Mouse (Mus musculus) mesoderm, embryonic 11.5 days (tissue): ENCODE measurements at regions not wholly inside any gene's neighbourhood (a gene's known extent, or its start where the extent isn't known, plus 50 kb on each side); places are given as distances from the start of the nearest gene placed in this dataset.
A peak's percentile ranks its signal among the peaks of the same experiment; 100 is the strongest.

Experiments used
- DNase-seq: peaks from one replicate; pipeline ENCODE4 v3.0.0-alpha.2; 2012; ENCODE audit warnings: low read depth, low spot score

DNA sequence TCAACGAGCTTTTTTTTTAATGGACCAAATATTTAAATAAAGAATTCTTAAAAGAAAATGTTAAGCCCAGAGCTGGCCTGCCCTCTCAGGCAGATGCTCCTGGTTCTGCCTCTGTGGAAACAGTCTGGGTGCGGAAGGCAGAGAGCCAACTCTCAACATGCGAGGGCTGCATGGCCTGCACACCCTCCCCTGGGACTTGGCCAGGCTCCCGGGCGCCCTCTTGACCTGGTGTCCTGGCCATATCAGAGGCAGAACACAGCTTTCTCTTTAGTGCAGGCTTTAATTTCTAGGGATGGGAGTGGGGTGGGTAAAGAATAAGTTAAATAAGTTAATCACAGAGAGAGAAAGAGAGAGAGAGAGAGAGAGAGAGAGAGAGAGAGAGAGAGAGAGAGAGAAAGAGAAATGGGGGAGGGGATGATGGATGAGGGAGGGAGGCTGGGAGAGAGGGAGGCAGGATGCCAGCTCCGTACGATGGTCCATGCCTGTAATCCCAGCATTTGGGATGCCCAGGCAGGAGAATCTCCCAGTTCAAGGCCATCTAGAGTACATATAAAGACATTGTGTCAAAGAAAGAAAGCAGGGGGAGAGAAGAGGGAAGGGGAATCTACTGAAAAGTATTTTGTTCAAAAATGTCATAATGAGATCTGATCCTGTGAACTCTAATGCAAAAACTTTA is 123.2 kb upstream of the Plekha5 start:
- DNase-seq: peak; percentile 32

DNA sequence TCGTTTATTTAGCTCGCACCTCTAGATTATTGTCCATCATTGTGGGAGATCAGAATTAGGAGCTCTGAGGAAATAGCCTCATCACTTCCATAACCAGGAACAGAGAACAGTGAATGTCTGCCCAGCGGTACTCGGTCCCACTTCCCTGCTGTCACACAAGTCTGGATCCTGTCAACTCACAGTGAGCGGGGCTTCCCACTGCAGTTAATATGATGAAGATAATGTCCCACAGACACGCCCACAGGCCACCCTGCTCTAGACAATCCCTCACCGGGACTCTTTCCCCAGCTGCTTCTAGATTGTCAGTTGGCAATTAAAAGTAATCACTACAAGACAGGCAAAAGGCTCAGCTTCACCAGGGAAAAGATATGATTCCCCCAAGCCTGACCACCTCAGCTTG is 124.2 kb upstream of the Plekha5 start:
- no peak for DNase-seq

DNA sequence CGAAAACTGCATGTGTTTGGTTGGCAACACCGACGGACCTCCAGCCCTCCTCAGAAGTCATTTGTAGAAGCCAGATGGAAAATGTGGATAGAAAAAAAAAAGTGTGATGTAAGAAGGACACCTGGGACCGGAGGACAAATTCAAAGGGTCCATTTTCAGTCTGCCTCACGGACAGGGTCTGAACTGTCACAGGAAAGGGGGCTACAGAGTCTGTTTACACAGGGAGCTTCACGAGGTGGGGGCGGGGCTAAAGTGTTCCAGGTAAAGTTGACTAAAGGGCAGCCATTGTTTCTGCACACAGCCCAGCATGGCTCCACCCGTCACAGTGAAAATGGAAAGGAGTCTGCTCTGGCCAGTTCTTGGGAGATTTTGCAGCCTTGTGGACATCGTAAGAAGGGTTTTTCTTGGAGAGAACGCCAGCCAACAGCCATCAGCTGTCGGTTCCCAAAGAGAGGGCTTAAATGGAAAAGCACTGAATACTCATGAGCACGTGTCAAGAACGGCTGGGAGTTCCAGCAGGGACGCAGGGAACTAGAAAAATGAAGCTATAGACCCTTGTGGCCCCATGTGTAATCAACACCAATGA is 125.8 kb upstream of the Plekha5 start:
- DNase-seq: no peak

DNA sequence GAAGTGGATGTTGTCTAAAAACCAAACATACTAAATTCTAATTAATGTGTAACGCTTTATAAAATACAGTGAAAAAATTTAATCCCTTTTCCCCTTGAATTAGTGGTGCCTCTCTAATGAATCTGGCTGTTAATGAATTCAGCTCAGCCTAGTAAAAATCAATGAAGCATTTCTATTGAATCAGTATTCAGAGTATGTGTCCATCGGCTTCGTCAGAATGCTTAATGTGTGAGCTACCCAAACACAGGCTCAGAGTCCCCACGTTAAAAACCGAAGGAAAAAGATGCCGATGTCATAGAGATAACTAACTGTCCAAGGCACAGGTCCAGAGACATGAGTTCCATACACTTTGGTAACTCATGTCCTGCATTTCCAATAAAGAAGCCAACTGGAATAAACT is 126.3 kb upstream of the Plekha5 start:
- no peak for DNase-seq

DNA sequence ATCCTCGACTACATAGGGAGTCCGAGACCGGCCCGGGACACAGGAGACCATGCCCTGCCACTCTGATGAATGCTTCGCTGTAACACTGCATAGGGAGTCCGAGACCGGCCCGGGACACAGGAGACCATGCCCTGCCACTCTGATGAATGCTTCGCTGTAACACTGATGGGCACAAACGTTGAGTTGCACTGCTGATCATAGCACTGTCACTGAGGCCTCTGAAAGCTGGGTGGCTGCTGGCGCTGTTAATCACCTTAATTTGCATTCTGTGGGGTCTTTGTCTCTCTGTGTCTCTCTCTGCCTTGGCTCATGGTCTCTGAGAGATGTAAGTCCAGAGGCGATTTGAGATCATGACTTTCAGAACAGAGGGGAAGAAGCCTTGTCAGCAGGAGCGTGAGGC is 133.7 kb upstream of the Plekha5 start:
- no peak for DNase-seq

DNA sequence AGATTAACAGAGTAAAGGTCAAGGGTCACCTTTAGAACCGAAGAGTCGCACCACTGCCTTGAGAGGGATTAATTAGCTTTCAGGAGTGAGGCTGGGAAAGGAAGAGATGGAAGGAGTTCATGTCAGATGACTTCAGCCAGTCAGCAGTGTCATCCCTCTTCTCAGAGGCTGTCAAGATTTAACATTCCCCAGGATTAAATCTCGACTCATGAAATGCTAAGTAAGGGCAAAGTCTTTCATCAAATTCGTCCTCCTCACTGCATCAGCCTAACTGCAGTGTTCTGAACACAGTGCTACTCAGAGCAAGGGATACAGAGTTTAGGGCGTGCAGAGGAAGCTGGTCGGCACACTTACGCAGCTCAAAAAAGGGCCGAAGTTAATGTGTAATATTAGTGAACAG is 135.1 kb upstream of the Plekha5 start:
- peak; percentile 41 for DNase-seq

DNA sequence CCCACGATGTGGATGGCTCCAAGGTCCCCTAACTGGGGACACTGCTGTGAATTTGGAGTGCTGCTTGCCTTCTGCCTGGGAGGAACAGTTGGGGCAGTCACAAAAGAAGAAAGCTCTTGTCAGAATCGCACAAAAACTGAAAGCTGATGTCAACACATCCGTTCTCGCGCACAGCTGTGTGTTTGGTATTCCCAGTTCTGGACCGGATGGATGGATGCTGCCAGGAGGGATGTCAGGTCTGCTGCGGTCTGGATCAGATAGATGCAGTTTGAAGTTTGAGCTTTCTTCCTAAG is 141.6 kb upstream of the Plekha5 start:
- DNase-seq: no peak

DNA sequence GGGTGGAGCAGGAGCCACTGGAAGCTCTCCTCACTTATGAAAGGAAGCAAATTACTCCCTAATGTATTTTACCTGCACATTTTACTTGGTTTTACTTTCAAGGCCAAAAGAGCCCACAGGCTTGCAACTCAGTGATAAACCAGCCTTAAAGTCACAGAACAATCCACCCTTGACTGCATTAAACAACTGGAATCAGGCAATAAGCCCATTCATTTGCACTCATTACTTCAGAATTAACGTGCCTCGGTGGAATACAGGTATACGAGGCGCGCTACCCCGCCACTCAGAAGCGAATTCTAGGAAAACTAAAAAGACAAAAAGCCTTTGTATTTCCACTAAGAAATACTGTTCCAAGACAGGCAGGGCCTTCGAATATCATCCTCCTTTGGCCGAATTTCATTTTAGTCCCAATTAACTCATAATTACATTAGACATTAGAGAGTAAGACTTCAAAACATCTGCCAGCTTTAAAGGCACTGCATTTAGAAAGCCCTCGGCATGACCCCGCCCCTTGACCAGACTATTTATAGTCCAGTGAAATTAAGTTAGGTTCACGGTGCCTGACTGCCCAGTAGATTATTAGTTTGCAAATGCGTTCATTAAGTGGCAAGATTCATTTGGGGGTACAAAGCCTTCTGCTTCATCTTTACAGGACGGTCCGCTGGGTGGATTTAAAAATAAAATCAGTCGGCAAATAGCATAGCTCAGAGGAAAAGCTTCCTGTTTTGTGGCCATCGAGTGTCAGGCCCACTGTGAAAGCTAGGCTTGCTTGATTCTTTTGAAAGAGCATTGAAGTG is 142.2 kb upstream of the Plekha5 start:
- no peak for DNase-seq

DNA sequence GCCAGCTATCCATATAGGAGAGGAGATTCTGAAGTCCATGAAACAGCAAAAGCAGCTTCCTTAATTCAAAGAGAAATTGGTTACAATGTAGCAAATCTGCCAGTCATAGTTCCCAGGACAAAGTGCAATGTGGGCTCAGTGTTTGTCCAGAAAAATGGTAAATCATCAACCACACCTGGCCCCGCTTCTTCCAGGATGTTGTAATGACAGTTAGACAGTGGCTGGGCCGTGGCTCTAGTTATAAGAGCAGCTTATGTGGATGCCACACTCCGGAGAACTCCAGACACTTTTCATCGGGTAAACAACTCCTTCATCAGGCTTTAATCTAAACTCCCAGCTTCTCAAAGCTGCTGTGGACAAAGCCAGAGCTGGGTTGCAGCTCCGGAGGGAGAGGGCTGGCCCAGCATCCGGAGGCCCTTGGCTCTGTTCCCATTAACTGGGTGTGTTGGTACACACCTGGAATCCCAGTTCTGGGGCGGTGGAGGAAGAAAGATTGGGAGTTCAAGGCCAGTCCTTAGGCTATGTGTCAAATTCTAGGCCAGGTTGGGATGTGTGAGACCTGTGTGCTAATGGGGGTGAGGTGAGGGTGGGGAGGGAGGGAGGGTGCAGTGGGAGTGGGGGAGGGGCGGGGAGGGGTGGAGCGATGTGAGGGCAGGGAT is 142.9 kb upstream of the Plekha5 start:
- DNase-seq: no peak

DNA sequence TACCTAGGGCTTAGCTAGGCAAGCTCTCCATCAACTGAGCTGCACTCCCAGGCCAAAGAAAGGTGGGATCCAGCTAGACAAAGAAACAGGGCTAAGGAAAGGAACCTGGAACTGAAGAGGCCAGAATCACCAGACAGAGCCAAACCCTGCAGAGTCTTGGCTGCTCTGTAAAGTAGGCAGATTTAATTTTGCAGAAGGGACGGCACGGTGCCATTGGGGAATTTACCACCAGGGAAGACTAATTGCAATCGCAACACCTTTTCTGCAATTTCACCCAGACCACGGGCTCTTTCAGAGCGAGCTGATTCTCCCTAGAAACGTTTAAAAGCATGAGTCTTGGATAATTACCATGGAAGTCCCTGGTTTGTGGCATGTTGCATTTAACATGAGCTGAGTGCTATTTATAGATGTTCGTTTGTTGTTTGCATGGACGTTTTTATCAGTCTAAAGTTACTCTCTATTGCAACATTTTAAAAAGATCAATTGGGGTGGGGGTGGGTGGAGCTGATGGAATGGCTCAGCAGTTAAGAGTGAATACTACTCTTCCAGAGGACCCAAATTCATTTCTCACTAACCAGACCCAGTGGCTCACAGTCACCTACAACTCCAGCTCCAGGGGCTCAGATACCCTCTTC is 144.0 kb upstream of the Plekha5 start:
- DNase-seq: no peak

DNA sequence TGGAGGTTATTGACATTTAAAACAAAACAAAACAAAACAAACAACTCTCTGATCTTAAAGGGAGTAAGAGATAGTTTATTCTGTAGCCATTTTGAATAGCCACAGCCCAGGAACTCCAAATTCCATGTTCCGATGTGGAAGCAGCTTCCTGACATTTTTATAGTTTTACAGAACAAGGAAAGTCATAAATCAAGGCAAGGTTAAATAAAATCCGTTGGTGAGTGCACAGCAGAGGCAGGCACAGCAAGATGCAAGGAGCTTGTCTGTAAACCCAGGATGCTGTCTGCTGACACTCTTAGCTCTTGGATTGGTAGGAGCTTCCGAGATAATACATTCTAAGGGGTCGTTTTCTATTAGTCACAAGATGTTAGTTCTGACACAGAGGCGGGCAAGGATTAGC is 145.1 kb upstream of the Plekha5 start:
- DNase-seq: peak; percentile 51

DNA sequence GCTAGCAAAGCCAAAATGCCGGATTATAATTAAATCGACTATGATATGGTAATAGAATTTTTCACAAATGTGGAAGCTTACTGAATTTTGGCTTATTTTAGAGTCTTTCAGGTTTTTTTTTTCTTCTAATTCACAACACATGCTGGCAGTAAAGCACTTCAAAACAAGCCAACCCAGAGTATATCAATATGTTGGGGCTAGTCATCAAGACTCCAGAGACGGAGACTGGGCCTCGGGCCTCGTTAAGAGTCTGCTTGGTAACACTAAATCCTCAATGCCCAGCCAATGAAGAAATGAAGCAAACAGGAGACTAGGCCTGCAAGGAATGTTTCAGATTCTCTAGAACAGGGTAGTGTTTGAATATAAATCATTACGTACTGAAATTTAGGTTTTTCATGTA is 153.3 kb upstream of the Plekha5 start:
- no peak for DNase-seq

DNA sequence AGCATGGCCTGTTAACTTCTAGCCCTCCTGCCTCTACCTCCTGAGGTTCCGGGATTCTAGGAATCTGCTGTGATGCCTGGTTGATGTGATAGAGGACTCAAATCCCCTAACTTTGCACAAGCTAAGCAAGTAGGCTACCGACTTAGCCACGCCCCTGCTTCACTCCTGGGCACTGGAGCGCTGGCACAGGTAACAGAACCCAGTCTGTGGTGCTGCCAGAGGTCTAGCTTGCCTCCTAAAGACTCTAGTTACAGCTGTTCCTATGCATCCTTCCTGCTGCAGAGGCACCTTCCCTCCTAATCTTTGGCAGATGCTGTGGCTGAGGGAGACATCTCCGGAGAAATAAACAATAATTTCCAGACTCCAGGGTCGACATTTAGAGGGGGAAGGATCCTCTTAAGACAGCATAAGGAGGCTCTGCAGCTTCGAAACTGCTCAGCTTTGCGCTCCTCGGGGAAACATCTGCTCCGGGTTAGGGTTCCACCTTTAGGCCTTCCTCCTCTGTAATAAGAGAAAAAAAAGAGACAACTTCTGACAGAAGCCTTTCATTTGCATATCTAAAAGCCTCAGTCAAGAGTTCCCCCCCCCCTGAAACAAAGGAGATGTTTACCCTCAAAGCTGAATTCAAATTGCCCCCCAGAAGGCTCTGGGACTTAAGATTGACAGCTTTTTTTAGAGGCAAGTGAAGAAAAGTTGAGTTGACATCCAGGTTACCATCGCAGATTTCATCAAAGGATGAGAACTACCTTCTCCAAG is 155.4 kb upstream of the Plekha5 start:
- no peak for DNase-seq

DNA sequence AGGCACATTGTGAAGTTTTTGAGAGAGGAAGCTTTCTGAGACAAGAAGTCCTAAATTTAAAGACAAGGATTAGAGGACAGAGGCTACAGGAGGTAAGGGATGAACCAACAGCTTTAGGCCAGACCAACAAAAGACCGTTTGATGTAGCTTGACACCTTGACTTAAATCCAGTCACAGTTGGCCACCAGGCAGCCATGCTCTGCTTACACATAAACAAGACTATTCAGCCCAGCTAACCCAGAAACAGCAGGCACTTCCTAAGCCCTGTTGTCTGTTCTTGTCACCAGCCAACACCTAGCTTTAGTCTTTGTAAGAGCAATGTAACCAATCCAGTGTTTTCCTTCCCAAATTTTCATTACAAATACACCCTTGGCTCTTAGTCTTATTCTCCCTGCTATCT is 159.9 kb upstream of the Plekha5 start:
- no peak for DNase-seq

DNA sequence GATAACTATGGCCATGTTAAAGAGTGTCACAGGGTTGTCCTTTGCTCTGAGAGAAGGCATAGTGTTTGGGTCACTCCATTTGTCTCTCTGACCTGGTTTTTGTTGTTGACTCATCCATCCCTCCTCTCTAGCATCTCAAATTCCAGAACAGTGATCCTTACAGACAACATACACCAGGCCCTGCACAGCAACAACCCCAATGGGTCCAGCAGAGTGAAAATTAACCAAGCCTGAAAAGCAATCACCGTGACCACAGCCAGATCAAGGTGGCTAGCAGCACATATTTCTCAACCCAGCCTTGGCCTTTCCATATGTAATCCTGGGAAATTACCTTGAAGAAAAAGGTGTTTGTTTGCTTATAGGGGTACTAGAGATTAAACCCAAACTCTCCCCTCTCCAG is 162.0 kb upstream of the Plekha5 start:
- no peak for DNase-seq

DNA sequence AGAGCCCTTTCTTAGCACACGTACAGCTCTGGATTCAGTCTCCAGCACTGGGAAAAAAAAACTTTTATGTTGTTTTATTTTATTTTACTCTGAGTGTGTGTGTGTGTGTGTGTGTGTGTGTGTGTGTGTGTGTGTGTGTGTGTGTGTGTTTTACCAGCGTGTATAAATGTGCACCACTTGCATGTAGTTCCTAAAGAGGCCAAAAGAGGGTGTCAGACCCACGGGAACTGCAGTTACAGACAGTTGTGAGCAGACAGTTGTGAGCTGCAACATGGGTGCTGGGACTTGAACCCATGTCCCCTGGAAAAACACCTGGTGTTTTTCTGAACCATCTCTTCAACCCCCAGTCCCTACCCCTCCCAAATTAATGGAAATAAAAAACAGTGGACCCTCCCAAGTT is 165.1 kb upstream of the Plekha5 start:
- DNase-seq: no peak

DNA sequence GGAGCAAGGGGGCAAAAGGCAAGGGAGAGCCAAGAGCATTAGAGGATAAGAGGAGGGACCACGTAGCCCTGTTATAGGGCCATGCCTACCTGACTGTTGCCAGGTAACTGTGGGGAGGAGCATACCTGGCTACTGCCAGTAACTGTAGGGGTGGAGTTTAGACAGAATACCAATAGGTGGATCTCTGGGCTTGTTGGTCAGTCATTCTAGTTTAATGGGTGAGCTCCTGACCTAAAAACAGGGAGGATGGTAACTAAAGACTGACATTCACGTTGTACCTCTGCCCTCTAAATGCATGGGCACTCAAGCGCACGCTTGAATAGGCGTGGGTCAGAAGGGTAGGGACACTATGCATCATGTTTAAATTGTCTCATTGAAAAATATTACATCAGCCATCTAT is 165.8 kb upstream of the Plekha5 start:
- DNase-seq: no peak

DNA sequence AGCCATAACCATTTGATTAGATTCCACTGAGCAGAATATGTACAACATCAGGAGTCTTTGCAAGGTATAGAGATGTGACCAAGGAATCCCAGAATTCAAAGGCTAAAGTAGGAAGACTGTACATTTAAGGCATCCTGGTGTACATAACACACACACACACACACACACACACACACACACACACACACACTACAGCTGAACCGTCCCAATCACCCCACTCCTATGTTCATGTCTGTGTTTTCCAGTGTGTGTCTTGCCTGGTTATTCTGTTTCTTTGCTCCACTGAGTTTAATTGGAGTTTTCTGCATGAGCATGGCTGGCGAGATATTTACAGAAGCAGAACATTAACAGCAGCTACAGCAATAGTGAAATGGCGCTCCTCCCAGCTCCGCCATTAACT is 172.3 kb upstream of the Plekha5 start:
- no peak for DNase-seq

DNA sequence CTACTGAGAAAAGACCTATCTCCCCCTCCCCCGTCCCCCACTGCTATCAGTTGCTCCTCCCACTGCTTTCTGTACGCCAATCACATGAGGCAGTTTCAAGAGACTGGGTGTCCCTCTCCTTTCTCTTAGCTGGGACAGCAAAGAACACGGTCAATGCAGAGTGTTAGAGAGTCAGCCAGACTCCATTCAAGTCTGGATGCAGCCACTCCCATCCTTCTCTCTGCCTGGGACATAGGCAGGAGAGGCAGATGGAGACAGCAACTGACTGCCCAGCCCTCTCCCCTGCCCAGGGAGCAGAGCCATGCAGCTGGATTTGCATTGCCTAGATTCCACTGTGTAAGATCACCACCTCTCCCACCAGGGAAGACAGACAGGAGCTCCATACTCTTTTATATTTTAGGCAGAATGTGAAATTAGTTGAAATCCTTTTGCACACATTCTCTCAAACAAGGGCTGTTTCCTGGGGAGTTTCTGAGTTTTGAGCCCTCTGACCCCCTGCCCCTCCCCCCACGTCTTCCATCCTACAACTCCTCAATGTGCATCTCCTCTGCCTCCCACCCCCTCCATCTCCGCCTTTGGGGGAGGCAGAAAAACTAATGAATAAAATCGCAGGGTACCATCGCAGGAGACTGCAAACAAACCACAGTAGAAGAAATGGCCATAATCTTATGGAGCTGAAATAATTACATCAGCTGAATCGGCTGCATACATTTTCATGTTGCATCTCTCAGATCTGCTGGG is 180.3 kb upstream of the Plekha5 start:
- DNase-seq: peak; percentile 24

DNA sequence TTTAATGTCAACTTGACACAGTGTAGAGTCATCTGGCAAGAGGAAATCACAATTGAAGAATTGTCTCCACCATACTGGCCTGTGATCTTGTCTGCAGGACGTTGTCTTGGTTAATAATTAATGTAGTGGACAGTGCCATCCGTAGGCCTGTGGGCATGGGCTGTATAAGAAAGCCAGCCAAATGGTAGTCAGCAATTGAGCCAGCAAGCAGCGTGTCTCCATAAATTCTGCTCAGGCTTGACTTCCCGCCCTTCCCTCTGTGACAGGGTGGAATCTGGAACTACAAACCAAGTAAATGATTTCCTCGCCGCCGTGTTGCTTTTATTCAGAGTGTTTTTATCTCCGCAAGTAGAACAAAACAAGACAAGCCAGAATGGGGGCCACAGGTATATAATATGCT is 184.5 kb upstream of the Plekha5 start:
- DNase-seq: no peak

DNA sequence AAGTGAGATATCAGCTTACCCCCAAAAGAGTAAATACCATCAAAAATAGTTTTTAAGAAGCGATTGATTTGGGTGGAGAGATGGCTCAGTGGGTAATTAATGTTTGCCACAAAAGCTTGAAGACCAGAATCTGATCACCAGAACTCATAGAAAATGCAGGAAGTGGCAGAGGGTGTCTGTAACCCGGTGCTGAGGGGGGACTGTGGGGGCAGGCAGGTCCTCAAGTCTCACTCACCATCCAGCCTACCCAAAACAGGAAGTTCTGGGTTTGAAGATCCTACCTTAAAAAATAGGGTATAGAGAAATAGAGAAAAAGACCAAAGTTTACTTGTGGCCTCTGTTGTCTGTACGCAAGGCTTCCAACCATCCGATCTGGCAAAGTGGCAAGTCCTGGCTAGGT is 190.3 kb upstream of the Plcz1 start:
- no peak for DNase-seq
